Mouse (Mus musculus) bone marrow, adult 2 months (tissue): ENCODE measurements around the gene Gli2.

Experiments used
- CTCF ChIP-seq: fragments of 200-500 bp; IDR thresholded peaks from 2 replicates; pipeline ENCODE4 v1.5.1; 2011; ENCODE audit warnings: low read length, control low read depth; ENCODE audit not compliant: control insufficient read depth, insufficient read depth
- POLR2A ChIP-seq: fragments of 200-500 bp; IDR thresholded peaks from 2 replicates; pipeline ENCODE4 v1.6.1; 2011; ENCODE audit warnings: low read depth, mild to moderate bottlenecking, control low read depth, low read length, borderline replicate concordance; ENCODE audit not compliant: control insufficient read depth

GRCm38 (mm10) chr1:118953031-118953430 is 100.4 kb downstream of the Gli2 start:
- TF ChIP-seq CTCF (no peak), POLR2A (no peak)
